ENCODE assay signal across 9 mouse cellular contexts in the genomic region with DNA sequence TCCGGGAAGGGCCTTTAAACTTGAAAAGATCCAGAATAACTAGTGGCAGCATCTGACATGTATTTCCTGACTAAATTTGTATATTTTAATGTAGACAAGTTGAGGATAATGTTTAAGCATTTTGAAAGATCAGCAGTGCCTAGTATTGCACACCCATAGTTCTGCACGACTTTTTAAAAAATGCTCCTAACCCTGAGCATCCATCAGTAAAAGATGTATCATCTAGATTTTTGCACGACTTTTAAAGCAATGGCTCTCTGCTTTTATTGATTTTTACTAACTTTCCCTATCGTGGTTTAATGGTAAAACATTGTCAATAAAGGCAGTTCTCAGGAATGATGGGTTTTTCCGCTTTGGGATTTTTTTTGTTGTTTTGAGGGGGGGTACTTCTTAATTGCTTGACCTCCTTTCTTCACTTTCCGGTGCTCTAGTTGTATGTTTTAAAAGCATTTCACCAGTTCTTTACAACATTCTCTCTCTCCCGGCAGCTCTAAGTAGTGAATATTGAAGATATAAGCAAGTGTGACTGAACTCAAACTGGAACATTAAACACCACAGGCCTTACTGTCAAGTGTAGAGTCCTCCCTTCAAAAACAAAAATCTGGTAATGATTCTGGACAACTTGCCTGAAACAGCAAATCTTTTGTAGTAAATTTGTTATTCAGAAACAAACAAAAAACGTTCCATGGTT. TPM values are rescaled to one million over a fixed set of nuclear protein-coding genes. Genes with fewer than 3 reads are reported as not detected.
DNase-seq lines count a peak whose midpoint lies in the region; ATAC-seq and TF ChIP-seq lines count a peak whose summit lies in the region.
"Had no signal": no experiment of that assay in that cellular context is flagged by ENCODE, and none has a peak within 500 bp of the region (broad histone marks: within the 10 kb centered on the region; RNA-seq: fewer than 3 reads in every experiment).

No protein-coding gene starts in this region.

- ATAC-seq in lung, postnatal 0 days: no peak
- no peak for ATAC-seq in forebrain, embryonic 11.5 days (replicated peaks; ENCODE audit: low FRiP score)
- no peak for ATAC-seq in limb, embryonic 13.5 days (ENCODE audit: low FRiP score, low read depth)
- no peak for ATAC-seq in stomach, embryonic 14.5 days (ENCODE audit: insufficient number of reproducible peaks, insufficient read depth, low FRiP score, low read depth)

- H3K4me1 ChIP-seq in lung, postnatal 0 days (ENCODE audit: insufficient read depth, low read depth, low read length): no peaks in the 10 kb centered on the region
- H3K4me1 ChIP-seq in lung, adult 2 months (ENCODE audit: control insufficient read depth, insufficient read depth, low read length): no peaks in the 10 kb centered on the region
- peaks cover 2% of the 10 kb centered on the region; the same call in 1 of the 2 replicates for H3K4me1 ChIP-seq in forebrain, embryonic 11.5 days (replicated peaks; ENCODE audit: control insufficient read depth, insufficient read depth, low read length)
- no peaks in the 10 kb centered on the region for H3K4me1 ChIP-seq in limb, embryonic 13.5 days
- no peaks in the 10 kb centered on the region for H3K4me1 ChIP-seq in stomach, embryonic 14.5 days (ENCODE audit: control insufficient read depth, insufficient read depth, low read length)

- H3K4me3 ChIP-seq in lung, postnatal 0 days (ENCODE audit: low read depth, low read length): peak overlapping the region; percentile 47
- H3K4me3 ChIP-seq in lung, adult 2 months (replicated peaks; ENCODE audit: extremely low read depth, low read depth, low read length): no peak overlapping the region
- H3K4me3 ChIP-seq in forebrain, embryonic 11.5 days (ENCODE audit: low read depth, low read length): peak overlapping the region; percentile 42
- H3K4me3 ChIP-seq in limb, embryonic 13.5 days: peak overlapping the region; percentile 46
- peak overlapping the region; percentile 35 for H3K4me3 ChIP-seq in stomach, embryonic 14.5 days (ENCODE audit: low read depth, low read length)

- no peak for TF ChIP-seq CTCF in lung, postnatal 0 days (IDR thresholded peaks at IDR 0.05)
- no peak for TF ChIP-seq CTCF in lung, adult 2 months (IDR thresholded peaks at IDR 0.05; ENCODE audit: insufficient read depth, low read length)

- 17% methylated on average over 8 of the region's 8 CpGs for WGBS in lung, postnatal 0 days
- 26% methylated on average over 8 of the region's 8 CpGs for WGBS in lung, adult 2 months
- WGBS in forebrain, embryonic 11.5 days: 23% methylated on average over 8 of the region's 8 CpGs
- 24% methylated on average over 8 of the region's 8 CpGs for WGBS in limb, embryonic 13.5 days
- WGBS in stomach, embryonic 14.5 days: 19% methylated on average over 8 of the region's 8 CpGs

- H3K4me2 ChIP-seq in lung, postnatal 0 days (replicated peaks; ENCODE audit: low read depth, low read length): peak overlapping the region; percentile 57
- peak overlapping the region; percentile 56; the same call in 1 of the 2 replicates for H3K4me2 ChIP-seq in forebrain, embryonic 11.5 days (ENCODE audit: low read depth, low read length, severe bottlenecking)
- H3K4me2 ChIP-seq in limb, embryonic 13.5 days (replicated peaks): peak overlapping the region; percentile 65
- H3K4me2 ChIP-seq in stomach, embryonic 14.5 days (replicated peaks; ENCODE audit: low read depth, low read length): peak overlapping the region; percentile 38

- H3K27ac ChIP-seq in lung, postnatal 0 days (ENCODE audit: low read length): peak overlapping the region; percentile 90
- H3K27ac ChIP-seq in forebrain, embryonic 11.5 days (ENCODE audit: low read depth, low read length): peak overlapping the region; percentile 93
- peak overlapping the region; percentile 91 for H3K27ac ChIP-seq in limb, embryonic 13.5 days
- peak overlapping the region; percentile 92 for H3K27ac ChIP-seq in stomach, embryonic 14.5 days (ENCODE audit: low read length)

- H3K9ac ChIP-seq in lung, postnatal 0 days (replicated peaks; ENCODE audit: low read depth): no peak overlapping the region
- peak overlapping the region; percentile 53 for H3K9ac ChIP-seq in forebrain, embryonic 11.5 days (ENCODE audit: low read length)
- peak overlapping the region; percentile 61 for H3K9ac ChIP-seq in limb, embryonic 13.5 days
- H3K9ac ChIP-seq in stomach, embryonic 14.5 days (replicated peaks; ENCODE audit: low read depth, low read length): no peak overlapping the region

- no peaks in the 10 kb centered on the region for H3K9me3 ChIP-seq in lung, postnatal 0 days (ENCODE audit: low read length)
- no peaks in the 10 kb centered on the region for H3K9me3 ChIP-seq in forebrain, embryonic 11.5 days (ENCODE audit: control insufficient read depth, low read length)
- H3K9me3 ChIP-seq in limb, embryonic 13.5 days: no peaks in the 10 kb centered on the region
- no peaks in the 10 kb centered on the region for H3K9me3 ChIP-seq in stomach, embryonic 14.5 days (ENCODE audit: control insufficient read depth, low read depth, low read length)

- no peak for DNase-seq in lung, postnatal 0 days (ENCODE audit: low spot score)
- no peak for DNase-seq in lung, adult 2 months
- no peak for DNase-seq in forebrain, embryonic 11.5 days (ENCODE audit: low spot score)
- DNase-seq in gastrocnemius, postnatal 10 days: no peak
- no peak for DNase-seq in urinary bladder, adult 18-20 months (ENCODE audit: low spot score in 2 of 2)
- no peak for DNase-seq in testis, postnatal 14 days (ENCODE audit: low spot score)

- H3K36me3 ChIP-seq in lung, postnatal 0 days (ENCODE audit: insufficient read depth, low read length): no peaks in the 10 kb centered on the region
- no peaks in the 10 kb centered on the region for H3K36me3 ChIP-seq in forebrain, embryonic 11.5 days (ENCODE audit: control insufficient read depth, insufficient read depth, low read length)
- peaks cover 7% of the 10 kb centered on the region for H3K36me3 ChIP-seq in limb, embryonic 13.5 days
- no peaks in the 10 kb centered on the region; the same call in 1 of the 2 replicates for H3K36me3 ChIP-seq in stomach, embryonic 14.5 days (ENCODE audit: control insufficient read depth, insufficient read depth, low read length)

- TF ChIP-seq POLR2A in lung, adult 2 months (IDR thresholded peaks at IDR 0.05; ENCODE audit: borderline replicate concordance, extremely low read depth, low read depth, low read length): no peak

- TF ChIP-seq EP300 in lung, postnatal 0 days (IDR thresholded peaks at IDR 0.05): peak; percentile 4; the same call in 1 of the 2 replicates

- no peaks in the 10 kb centered on the region for H3K27me3 ChIP-seq in lung, postnatal 0 days (replicated peaks; ENCODE audit: insufficient read depth, low read length)
- H3K27me3 ChIP-seq in forebrain, embryonic 11.5 days (ENCODE audit: control insufficient read depth, insufficient read depth, low read length): no peaks in the 10 kb centered on the region
- H3K27me3 ChIP-seq in limb, embryonic 13.5 days: no peaks in the 10 kb centered on the region
- no peaks in the 10 kb centered on the region for H3K27me3 ChIP-seq in stomach, embryonic 14.5 days (ENCODE audit: control insufficient read depth, insufficient read depth, low read length)

RNA-seq across cellular contexts. Expression of a gene that starts 12.8 kb away (rescaled TPM):
- not detected in 2 replicates for polyA plus RNA-seq in lung, postnatal 0 days (2015; fragmentation: Nextera tagmentation; extraction: Ambion mirVana)
- not detected in 2 replicates for polyA plus RNA-seq in lung, adult 2 months (2012; rRNA removed)
- polyA plus RNA-seq in forebrain, embryonic 11.5 days (2014; fragmentation: Nextera tagmentation; extraction: Ambion mirVana): not detected in 2 replicates
- polyA plus RNA-seq in limb, embryonic 13.5 days (2015; fragmentation: Nextera tagmentation; extraction: Ambion mirVana): not detected in 2 replicates
- not detected in 2 replicates for polyA plus RNA-seq in stomach, embryonic 14.5 days (2014; fragmentation: Nextera tagmentation; extraction: Ambion mirVana)
- total RNA-seq in gastrocnemius, postnatal 10 days (2021): not detected
- total RNA-seq: layer of hippocampus, postnatal 14 days had no signal

Comparison
In these comparisons a context has a peak if more than half of its experiments do, and no peak if none do; other contexts are left out.
1. H3K9ac ChIP-seq: peak in forebrain, embryonic 11.5 days (single experiment) and limb, embryonic 13.5 days (single experiment); none in lung, postnatal 0 days (single experiment) and stomach, embryonic 14.5 days (single experiment).
2. Peak in every context shown above with its lines, with median percentiles within 50 percentile points of each other: H3K27ac ChIP-seq and H3K4me2 ChIP-seq.